Mouse (Mus musculus) testis, adult 2 months (tissue): ENCODE measurements around the gene Hoxd4.

Source experiments
- CTCF ChIP-seq: fragments of 200-500 bp; IDR thresholded peaks from 2 replicates; pipeline ENCODE4 v1.5.1; 2012; ENCODE audit warnings: low read depth, mild to moderate bottlenecking, inconsistent platforms, low read length, moderate library complexity; ENCODE audit not compliant: control insufficient read depth, insufficient read depth, insufficient replicate concordance
- POLR2A ChIP-seq: fragments of 200-500 bp; IDR thresholded peaks from 2 replicates; pipeline ENCODE4 v1.6.1; 2012; ENCODE audit warnings: low read depth, mild to moderate bottlenecking, inconsistent platforms, low read length, moderate library complexity; ENCODE audit not compliant: control insufficient read depth

GRCm38 (mm10) chr2:74707599-74707998 is 4.1 kb upstream of the Hoxd4 start:
- TF ChIP-seq CTCF (no peak), POLR2A (no peak)
